Mouse (Mus musculus) adrenal gland, postnatal 4 days (tissue): Measurements from ENCODE around the gene Fgd6. TPM values are rescaled to one million over a fixed set of nuclear protein-coding genes. Genes with fewer than 3 reads are reported as not detected.

Experiments
- DNase-seq, 2 experiments: peaks; one replicate each; pipeline ENCODE4 v3.0.0; 2021 to 2022; ENCODE audit warnings: low spot score in 2 of 2, mixed read lengths in 2 of 2
- total RNA-seq, 2 experiments: library from RNA; stranded (reverse); gene quantifications; 2 replicates each; pipeline ENCODE4 v1.2.3; 2021

The Fgd6 gene
- total RNA-seq, 2 experiments from 2014 or later = 5.8 TPM

DNA sequence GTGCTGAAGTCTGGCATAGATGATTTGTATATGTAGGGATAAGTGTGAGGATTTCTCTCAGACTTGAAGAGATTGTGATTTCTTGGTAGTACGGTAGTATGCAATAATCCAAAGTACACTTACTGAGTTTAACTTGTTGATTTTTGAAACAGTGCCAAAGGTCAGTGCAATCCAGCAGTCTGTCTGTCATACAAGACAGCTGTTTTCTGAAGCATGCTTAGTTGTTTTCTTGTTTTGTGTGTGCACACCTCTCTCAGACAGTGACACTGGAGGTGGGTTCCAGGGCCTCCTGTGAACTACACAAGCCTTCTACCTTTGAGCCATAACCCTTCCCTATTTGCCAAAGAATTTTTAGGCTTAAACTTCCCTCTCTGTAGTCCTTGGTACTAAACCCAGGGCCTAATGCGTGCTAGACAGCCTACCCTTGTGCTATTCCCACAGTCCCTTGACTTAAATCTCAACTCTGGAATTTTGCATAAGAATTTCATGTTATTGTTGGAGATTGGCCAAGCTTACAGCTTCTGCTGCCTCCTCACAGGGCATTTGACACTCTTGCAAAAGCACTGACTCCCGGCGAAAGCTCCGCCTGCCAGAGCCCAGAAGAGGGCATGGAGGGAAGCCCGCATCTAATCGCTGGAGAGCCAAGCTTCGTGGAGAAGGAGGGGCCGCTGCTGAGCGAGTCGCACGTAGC, 135.8 kb downstream of the Fgd6 start:
- no peak for DNase-seq

DNA sequence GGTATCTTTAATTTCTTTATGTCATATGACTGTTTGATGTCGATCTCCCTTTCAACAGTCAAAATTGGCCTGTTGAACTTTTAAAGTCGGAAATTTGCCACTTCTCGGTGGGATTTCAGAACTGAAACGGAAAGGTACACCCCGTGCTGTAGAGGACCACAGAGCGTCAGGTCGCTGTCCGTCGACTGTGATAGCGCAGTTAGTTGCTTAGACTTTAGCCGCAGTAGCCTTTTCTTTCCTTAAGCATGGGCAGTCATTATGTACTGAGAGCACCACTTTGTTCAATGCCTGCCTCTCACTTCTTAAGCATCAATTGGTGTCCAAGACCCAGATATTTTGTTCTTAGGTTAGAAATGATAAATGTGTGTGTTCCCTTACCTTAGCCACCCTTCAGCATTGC, 136.3 kb downstream of the Fgd6 start:
- no peak for DNase-seq

DNA sequence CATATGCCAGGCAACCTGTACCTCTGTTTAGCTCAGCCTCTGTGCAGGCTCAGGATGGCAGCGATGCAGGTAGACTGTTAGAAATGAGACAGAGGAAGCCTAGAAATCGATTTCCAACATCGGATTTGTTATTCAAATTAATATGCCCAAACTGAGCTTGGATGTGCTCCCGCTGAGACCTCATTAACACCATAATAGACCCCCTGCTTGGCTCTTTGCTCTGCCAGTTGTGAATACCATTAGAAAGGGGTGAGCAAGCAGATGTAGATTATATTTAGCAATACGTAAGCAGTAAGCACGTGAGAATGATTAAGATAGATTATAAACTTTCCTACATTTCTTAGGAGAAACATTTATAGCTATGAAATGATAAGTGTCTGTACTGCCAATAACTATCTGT, 136.9 kb downstream of the Fgd6 start:
- DNase-seq = no peak

DNA sequence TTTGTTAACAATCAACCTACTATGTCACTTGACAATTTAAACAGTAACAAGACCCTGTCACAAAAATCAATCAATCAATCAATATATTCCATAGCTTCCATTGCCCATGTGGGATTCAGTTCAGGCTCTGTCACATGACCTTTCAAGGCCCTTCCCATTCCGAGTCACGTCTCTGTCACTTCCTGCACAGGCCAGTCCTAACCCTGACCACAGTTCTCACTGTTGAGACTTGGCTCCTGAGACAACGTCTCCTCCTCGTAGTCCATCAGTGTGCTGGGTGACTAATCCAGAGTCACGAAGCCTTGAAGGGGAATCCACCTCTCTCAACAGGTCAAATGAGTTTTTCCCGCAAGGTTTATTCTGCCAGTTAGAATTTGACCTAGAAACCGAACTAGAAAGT, 138.9 kb downstream of the Fgd6 start:
- no peak for DNase-seq

DNA sequence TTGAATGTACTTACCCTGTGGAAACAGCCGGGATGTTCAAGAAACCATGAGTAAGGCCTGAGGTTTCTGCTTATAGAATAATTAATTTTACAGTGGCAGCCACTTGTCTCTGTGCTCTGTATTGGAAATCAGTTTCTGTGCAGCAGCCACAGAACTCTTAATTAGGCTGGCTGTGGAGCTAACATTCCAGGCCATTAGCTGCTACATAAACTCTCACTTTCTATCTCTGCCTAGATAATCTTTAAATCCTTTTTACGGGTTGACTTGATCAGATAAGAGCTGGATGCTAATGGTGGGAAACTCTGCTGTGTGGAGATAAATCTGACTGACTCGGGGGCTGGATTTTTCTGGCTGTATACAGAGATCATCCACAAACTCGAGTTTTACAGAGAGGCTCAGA, 147.4 kb downstream of the Fgd6 start:
- DNase-seq = no peak

Other genes with a start within 250 kb of the Fgd6 start
- under 1 TPM; 0.11 to 0.20 TPM for gene Usp44, start 204.4 kb upstream of the Fgd6 start, total RNA-seq
- 100 to 1,000 TPM; 217 to 253 TPM for gene Metap2, start 138.9 kb upstream of the Fgd6 start, total RNA-seq
- 10 to 100 TPM; 29.0 to 34.7 TPM for gene Vezt, start 184 bp upstream of the Fgd6 start, total RNA-seq
- gene Nr2c1, start 112.0 kb downstream of the Fgd6 start, total RNA-seq = 10 to 100 TPM; 16.3 to 18.0 TPM
- 100 to 1,000 TPM; 260 to 285 TPM for gene Ndufa12, start 162.7 kb downstream of the Fgd6 start, total RNA-seq